Mouse (Mus musculus) liver, embryonic 11.5 days (tissue): ENCODE results near the gene 1700011M02Rik. TPM values are rescaled to one million over a fixed set of nuclear protein-coding genes. Genes with fewer than 3 reads are reported as not detected.
"Not testable (repeated sequence)": the region's sequence is repeated elsewhere in the genome, so short reads cannot be mapped to it uniquely, and the experiment has no call there.

Experiments used
- ATAC-seq: fragments of 200-750 bp; cut with Nextera tagmentation; replicated peaks from 2 replicates; pipeline ENCODE4 v1.8.0; 2017; ENCODE audit warnings: moderate number of reproducible peaks, mild to moderate bottlenecking, moderate TSS enrichment, moderate library complexity; ENCODE audit not compliant: low FRiP score
- DNase-seq: peaks from one replicate; pipeline ENCODE4 v3.0.0-alpha.2; 2017; ENCODE audit warnings: low spot score
- H3K27ac ChIP-seq: fragments of 300-500 bp; sonication (generic); 2 replicates; pipeline ENCODE4 v1.5.1; 2014; ENCODE audit warnings: mild to moderate bottlenecking, low read depth, low read length, control low read depth
- H3K27me3 ChIP-seq: fragments of 300-500 bp; sonication (generic); replicated peaks from 2 replicates; pipeline ENCODE4 v1.6.1; 2014; ENCODE audit warnings: low read length, mixed read lengths; ENCODE audit not compliant: control insufficient read depth, insufficient read depth
- H3K36me3 ChIP-seq: fragments of 300-500 bp; sonication (generic); 2 replicates; pipeline ENCODE4 v1.6.1; 2014; ENCODE audit warnings: mild to moderate bottlenecking, low read length, moderate library complexity, mixed read lengths; ENCODE audit not compliant: control insufficient read depth, insufficient read depth
- H3K4me1 ChIP-seq: fragments of 300-500 bp; sonication (generic); replicated peaks from 2 replicates; pipeline ENCODE4 v1.6.1; 2014; ENCODE audit warnings: low read length, mixed read lengths; ENCODE audit not compliant: control insufficient read depth, insufficient read depth
- H3K4me2 ChIP-seq: fragments of 300-500 bp; sonication (generic); 2 replicates; pipeline ENCODE4 v1.6.1; 2014; ENCODE audit warnings: mild to moderate bottlenecking, control low read depth, moderate library complexity
- H3K4me3 ChIP-seq: fragments of 300-500 bp; sonication (generic); 2 replicates; pipeline ENCODE4 v1.5.1; 2014; ENCODE audit warnings: low read depth, low read length, control low read depth
- H3K9ac ChIP-seq: fragments of 300-500 bp; sonication (generic); 2 replicates; pipeline ENCODE4 v1.6.1; 2014; ENCODE audit warnings: low read depth, low read length, control low read depth
- H3K9me3 ChIP-seq: fragments of 300-500 bp; sonication (generic); 2 replicates; pipeline ENCODE4 v1.6.1; 2016; ENCODE audit warnings: low read length, inconsistent platforms, mixed read lengths; ENCODE audit not compliant: control insufficient read depth
- WGBS: fragments of 180-500 bp; shearing (Covaris S2); extraction: QIAGEN DNeasy Blood & Tissue Kit; methylation state at CpG from one replicate; pipeline ENCODE4 v1.1.7; 2014; 5-methylcytosine and 5-hydroxymethylcytosine counted together
- polyA plus RNA-seq: library from polyadenylated mRNA; unstranded; fragments of >200 nt; fragmentation: Nextera tagmentation; extraction: Ambion mirVana; gene quantifications from 2 replicates; pipeline ENCODE4 v1.2.1, GENCODE M21; 2014

1700011M02Rik gene
- polyA plus RNA-seq = not detected in 2 replicates

GRCm38 (mm10) chrX:102908587-102908986, at the start of gene 1700011M02Rik, which contains the start of gene Dmrtc1a:
1700011M02Rik (plus strand) TSS chrX:102908905.
Dmrtc1a (minus strand) TSS chrX:102908687.
- H3K4me3 ChIP-seq, DNase-seq, H3K9me3 ChIP-seq, H3K4me2 ChIP-seq, H3K27me3 ChIP-seq, H3K4me1 ChIP-seq, ATAC-seq, H3K27ac ChIP-seq, H3K9ac ChIP-seq, H3K36me3 ChIP-seq: not testable (repeated sequence)
- WGBS = 84% methylated on average over 6 of the region's 9 CpGs

- no peaks in the 10 kb centered on the region for H3K9me3 ChIP-seq
- H3K4me2 ChIP-seq = no peak within 1 kb of the TSS
- H3K27ac ChIP-seq = no peak within 1 kb of the TSS
- DNase-seq (no peak), ATAC-seq (no peak)
- no peak within 1 kb of the TSS for H3K4me3 ChIP-seq
- H3K27me3 ChIP-seq = no peaks in the 10 kb centered on the region
- no peak within 1 kb of the TSS for H3K9ac ChIP-seq
- WGBS = 82% methylated on average over 6 of the region's 6 CpGs
- H3K36me3 ChIP-seq = no peaks in the 10 kb centered on the region
- no peaks in the 10 kb centered on the region for H3K4me1 ChIP-seq
These were observed 40.8 kb upstream of the 1700011M02Rik start, which contains the start of gene 1700031F05Rik for GRCm38 (mm10) chrX:102867871-102868270. 1700031F05Rik (minus strand) TSS chrX:102867971.

- H3K27ac ChIP-seq, H3K4me1 ChIP-seq, H3K36me3 ChIP-seq, H3K27me3 ChIP-seq, DNase-seq, H3K4me3 ChIP-seq, H3K9ac ChIP-seq, H3K4me2 ChIP-seq, ATAC-seq, H3K9me3 ChIP-seq: not testable (repeated sequence)
- 53% methylated on average over 1 of the region's 1 CpGs for WGBS
These were observed 6.1 kb downstream of the 1700011M02Rik start for GRCm38 (mm10) chrX:102914823-102915222.

- not testable (repeated sequence) for DNase-seq, H3K4me2 ChIP-seq, ATAC-seq, H3K27ac ChIP-seq, H3K4me3 ChIP-seq, H3K9me3 ChIP-seq, H3K36me3 ChIP-seq, H3K27me3 ChIP-seq, H3K9ac ChIP-seq, H3K4me1 ChIP-seq
- 17% methylated on average over 4 of the region's 4 CpGs for WGBS
These were observed 18.0 kb downstream of the 1700011M02Rik start for GRCm38 (mm10) chrX:102926707-102927106.

GRCm38 (mm10) chrX:102928072-102928471, 19.4 kb downstream of the 1700011M02Rik start, which contains the start of gene 1700018G05Rik:
1700018G05Rik (plus strand) TSS chrX:102928372.
- H3K27me3 ChIP-seq, H3K27ac ChIP-seq, H3K4me3 ChIP-seq, H3K9me3 ChIP-seq, H3K4me1 ChIP-seq, H3K9ac ChIP-seq, H3K36me3 ChIP-seq, H3K4me2 ChIP-seq, DNase-seq, ATAC-seq: not testable (repeated sequence)
- 85% methylated on average over 6 of the region's 6 CpGs for WGBS

GRCm38 (mm10) chrX:102932992-102933570, 24.4 kb downstream of the 1700011M02Rik start:
- Histone ChIP-seq H3K4me2 (peak overlapping the region; percentile 70), H3K4me1 (no peaks in the 10 kb centered on the region), H3K9me3 (no peaks in the 10 kb centered on the region), H3K36me3 (no peaks in the 10 kb centered on the region), H3K4me3 (peak overlapping the region; percentile 50), H3K27ac (no peak overlapping the region), H3K27me3 (peaks cover 30% of the 10 kb centered on the region), H3K9ac (no peak overlapping the region)
- WGBS = 49% methylated on average over 12 of the region's 12 CpGs
- no peak for DNase-seq
- ATAC-seq = no peak

GRCm38 (mm10) chrX:102933571-102934394, 25.1 kb downstream of the 1700011M02Rik start:
- no peak for ATAC-seq
- H3K4me3 ChIP-seq = peak overlapping the region; percentile 50
- H3K4me2 ChIP-seq = peak overlapping the region; percentile 70
- 19% methylated on average over 50 of the region's 68 CpGs for WGBS
- H3K9ac ChIP-seq = 0 out of 2 replicates have a peak overlapping the region, but pooled peaks have one; percentile 25
- DNase-seq = peak; percentile 37
- no peak overlapping the region for H3K27ac ChIP-seq
- no peaks in the 10 kb centered on the region for H3K4me1 ChIP-seq
- peaks cover 30% of the 10 kb centered on the region for H3K27me3 ChIP-seq
- no peaks in the 10 kb centered on the region for H3K36me3 ChIP-seq
- no peaks in the 10 kb centered on the region for H3K9me3 ChIP-seq

- WGBS = 46% methylated on average over 8 of the region's 8 CpGs
- no peak for DNase-seq
- H3K4me3 ChIP-seq = peak overlapping the region; percentile 50; the same call in 1 of the 2 replicates
These were observed 25.7 kb downstream of the 1700011M02Rik start for GRCm38 (mm10) chrX:102934395-102934764.

More at GRCm38 (mm10) chrX:102934395-102934764, 25.7 kb downstream of the 1700011M02Rik start:
- Histone ChIP-seq H3K9ac (no peak overlapping the region), H3K27me3 (peaks cover 30% of the 10 kb centered on the region), H3K4me2 (no peak overlapping the region), H3K27ac (no peak overlapping the region), H3K9me3 (no peaks in the 10 kb centered on the region), H3K4me1 (no peaks in the 10 kb centered on the region), H3K36me3 (no peaks in the 10 kb centered on the region)
- ATAC-seq = no peak
